Mouse (Mus musculus) limb, embryonic 11.5 days (tissue): ENCODE data around the gene Pakap. TPM values are rescaled to one million over a fixed set of nuclear protein-coding genes. Genes with fewer than 3 reads are reported as not detected.
"Not testable (repeated sequence)": the region's sequence is repeated elsewhere in the genome, so short reads cannot be mapped to it uniquely, and the experiment has no call there.

Source experiments
- ATAC-seq: fragments of 200-750 bp; cut with Nextera tagmentation; 2 replicates; pipeline ENCODE4 v1.8.0; 2017; ENCODE audit warnings: low read depth; ENCODE audit not compliant: insufficient number of reproducible peaks, low FRiP score, low TSS enrichment
- DNase-seq: peaks from one replicate; pipeline ENCODE4 v3.0.0-alpha.2; 2015; ENCODE audit warnings: low spot score
- H3K27ac ChIP-seq: fragments of 300-500 bp; sonication (generic); replicated peaks from 2 replicates; pipeline ENCODE4 v1.5.1; 2014; ENCODE audit warnings: low read depth, mild to moderate bottlenecking, low read length
- H3K27me3 ChIP-seq: fragments of 300-500 bp; sonication (generic); 2 replicates; pipeline ENCODE4 v1.6.1; 2014; ENCODE audit warnings: mild to moderate bottlenecking, low read length, mixed read lengths; ENCODE audit not compliant: control insufficient read depth, insufficient read depth
- H3K36me3 ChIP-seq: fragments of 300-500 bp; sonication (generic); 2 replicates; pipeline ENCODE4 v1.6.1; 2014; ENCODE audit warnings: mild to moderate bottlenecking, low read length, moderate library complexity, mixed read lengths; ENCODE audit not compliant: control insufficient read depth, insufficient read depth
- H3K4me1 ChIP-seq: fragments of 300-500 bp; sonication (generic); 2 replicates; pipeline ENCODE4 v1.6.1; 2014; ENCODE audit warnings: low read length, mixed read lengths; ENCODE audit not compliant: control insufficient read depth, insufficient read depth
- H3K4me2 ChIP-seq: fragments of 300-500 bp; sonication (generic); 2 replicates; pipeline ENCODE4 v1.6.1; 2014; ENCODE audit warnings: low read depth, mild to moderate bottlenecking, moderate library complexity; ENCODE audit not compliant: severe bottlenecking
- H3K4me3 ChIP-seq: fragments of 300-500 bp; sonication (generic); 2 replicates; pipeline ENCODE4 v1.5.1; 2014; ENCODE audit warnings: low read depth, low read length
- H3K9ac ChIP-seq: fragments of 300-500 bp; sonication (generic); 2 replicates; pipeline ENCODE4 v1.6.1; 2014; ENCODE audit warnings: mild to moderate bottlenecking, low read length
- H3K9me3 ChIP-seq: fragments of 300-500 bp; sonication (generic); 2 replicates; pipeline ENCODE4 v1.6.1; 2016; ENCODE audit warnings: low read length; ENCODE audit not compliant: control insufficient read depth
- WGBS: fragments of 180-500 bp; shearing (Covaris S2); extraction: QIAGEN DNeasy Blood & Tissue Kit; methylation state at CpG from one replicate; pipeline ENCODE4 v1.1.7; 2014; 5-methylcytosine and 5-hydroxymethylcytosine counted together
- polyA plus RNA-seq: library from polyadenylated mRNA; unstranded; fragments of >200 nt; fragmentation: Nextera tagmentation; extraction: Ambion mirVana; gene quantifications from 2 replicates; pipeline ENCODE4 v1.2.1, GENCODE M21; 2014

Gene Pakap
- polyA plus RNA-seq, 1 experiment from 2014 or later, result 32.6 TPM

DNA sequence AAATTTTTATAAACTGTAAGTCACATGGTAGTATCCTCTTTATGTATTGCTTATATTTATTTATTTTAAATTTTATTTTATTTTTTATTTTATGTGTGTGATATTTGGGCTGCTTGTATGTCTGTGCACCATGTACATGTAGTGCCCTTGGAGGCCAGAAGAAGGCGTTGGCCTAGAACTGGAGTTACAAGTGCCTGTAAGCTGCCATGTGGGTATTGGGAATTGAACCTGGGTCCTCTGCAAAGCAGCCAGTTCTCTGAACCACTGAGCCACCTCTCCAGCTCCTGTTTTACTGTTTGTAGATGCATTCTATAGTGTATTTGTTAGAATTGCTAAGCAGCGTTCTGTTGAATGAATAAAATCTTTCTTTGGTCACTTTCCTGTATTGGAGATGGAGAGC is 320.3 kb downstream of the Pakap start:
- Histone ChIP-seq H3K4me3 (no peak overlapping the region), H3K27me3 (no peaks in the 10 kb centered on the region), H3K36me3 (no peaks in the 10 kb centered on the region), H3K4me1 (peaks cover 2% of the 10 kb centered on the region; the same call in 1 of the 2 replicates), H3K4me2 (no peak overlapping the region), H3K9ac (no peak overlapping the region), H3K9me3 (no peaks in the 10 kb centered on the region), H3K27ac (no peak overlapping the region)
- DNase-seq, result no peak
- ATAC-seq, result no peak
- whole genome bisulfite sequencing, result 96% methylated on average over 2 of the region's 2 CpGs

DNA sequence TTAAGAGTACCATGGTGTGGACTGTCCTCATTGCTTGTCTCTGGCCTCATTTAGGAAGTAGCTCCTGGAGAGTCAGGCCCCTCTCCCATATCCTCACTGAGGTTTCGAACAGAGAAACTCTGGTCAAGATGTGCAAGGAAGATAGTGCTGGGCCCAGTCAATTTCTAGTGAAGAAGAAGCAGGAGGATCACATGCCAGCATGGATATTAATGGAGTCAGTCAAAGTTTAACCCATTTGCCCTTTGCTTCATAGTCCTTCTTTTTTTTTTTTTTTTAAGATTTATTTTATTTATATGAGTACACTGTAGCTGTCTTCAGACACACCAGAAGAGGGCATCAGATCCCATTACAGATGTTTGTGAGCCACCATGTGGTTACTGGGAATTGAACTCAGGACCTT is 321.0 kb downstream of the Pakap start:
- not testable (repeated sequence) for H3K4me3 ChIP-seq, H3K9ac ChIP-seq, H3K27ac ChIP-seq, DNase-seq, H3K4me1 ChIP-seq, H3K9me3 ChIP-seq, H3K36me3 ChIP-seq, ATAC-seq, H3K27me3 ChIP-seq, H3K4me2 ChIP-seq
- WGBS, result 96% methylated on average over 1 of the region's 1 CpGs

GRCm38 (mm10) chr4:57889773-57890172 is 321.8 kb downstream of the Pakap start:
- ATAC-seq (no peak), DNase-seq (no peak)
- Histone ChIP-seq H3K9ac (no peak overlapping the region), H3K9me3 (no peaks in the 10 kb centered on the region), H3K27ac (no peak overlapping the region), H3K4me3 (no peak overlapping the region), H3K27me3 (no peaks in the 10 kb centered on the region), H3K4me2 (no peak overlapping the region), H3K4me1 (peaks cover 2% of the 10 kb centered on the region; the same call in 1 of the 2 replicates), H3K36me3 (no peaks in the 10 kb centered on the region)
- 96% methylated on average over 8 of the region's 8 CpGs for WGBS

DNA sequence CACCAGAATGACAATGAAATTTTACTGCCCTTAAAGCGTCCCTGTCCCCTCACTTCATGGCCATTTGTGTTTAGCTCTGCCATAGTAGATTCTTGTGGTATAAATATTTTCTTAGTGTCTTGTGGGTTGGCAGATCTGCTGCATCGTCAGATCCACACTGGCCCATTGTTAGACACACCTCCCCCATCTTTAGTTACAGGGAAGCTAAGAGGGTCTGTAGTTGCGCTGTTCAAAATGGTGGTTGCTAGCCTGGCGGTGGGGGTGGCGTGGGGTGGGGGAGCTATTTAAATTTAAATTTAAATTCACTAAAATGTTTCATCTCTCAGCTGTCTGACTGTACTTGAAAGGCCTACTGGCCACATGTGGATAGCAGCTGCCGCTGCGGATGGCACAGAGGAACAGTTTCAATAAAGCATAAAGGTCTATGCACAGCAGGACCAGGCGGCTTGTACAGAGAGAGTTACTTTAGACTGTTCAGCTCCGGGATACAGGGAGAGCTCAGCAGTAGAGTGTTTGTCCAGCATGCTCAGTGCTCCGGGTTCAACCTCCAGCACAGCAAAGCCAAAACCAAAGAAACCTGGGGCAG is 324.1 kb downstream of the Pakap start:
- DNase-seq, result no peak
- 72% methylated on average over 10 of the region's 10 CpGs for WGBS

DNA sequence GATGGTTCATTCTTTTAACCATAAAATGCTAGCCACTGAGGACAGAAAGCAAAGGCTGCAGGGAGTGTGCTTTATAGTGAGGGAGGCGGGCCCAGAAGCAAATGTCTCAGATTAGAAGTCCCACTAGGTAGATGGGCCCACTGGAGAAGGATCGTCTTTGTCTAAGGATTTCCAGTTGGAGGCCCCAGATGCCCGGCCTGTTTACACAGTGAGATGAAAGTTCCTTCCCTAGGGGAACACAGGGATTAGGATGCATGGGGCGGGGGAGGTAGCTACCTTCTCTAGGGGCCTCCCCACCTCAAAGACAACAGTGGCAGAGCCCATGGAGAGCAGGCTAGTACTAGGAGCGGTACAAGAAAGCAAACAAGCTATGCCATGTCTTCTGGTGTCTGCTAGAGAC is 327.2 kb downstream of the Pakap start:
- no peaks in the 10 kb centered on the region for H3K27me3 ChIP-seq
- ATAC-seq (no peak), DNase-seq (no peak)
- no peak overlapping the region for H3K4me3 ChIP-seq
- 49% methylated on average over 5 of the region's 5 CpGs for WGBS
- H3K4me2 ChIP-seq, result no peak overlapping the region
- no peaks in the 10 kb centered on the region for H3K36me3 ChIP-seq
- H3K4me1 ChIP-seq, result no peaks in the 10 kb centered on the region
- H3K9me3 ChIP-seq, result no peaks in the 10 kb centered on the region
- H3K27ac ChIP-seq, result no peak overlapping the region
- no peak overlapping the region for H3K9ac ChIP-seq

More for the DNA sequence above, 324.1 kb downstream of the Pakap start:
- Histone ChIP-seq H3K36me3 (no peaks in the 10 kb centered on the region), H3K4me2 (no peak overlapping the region), H3K27ac (no peak overlapping the region), H3K4me3 (no peak overlapping the region), H3K9ac (no peak overlapping the region), H3K9me3 (no peaks in the 10 kb centered on the region), H3K27me3 (no peaks in the 10 kb centered on the region), H3K4me1 (no peaks in the 10 kb centered on the region)
- no peak for ATAC-seq

DNA sequence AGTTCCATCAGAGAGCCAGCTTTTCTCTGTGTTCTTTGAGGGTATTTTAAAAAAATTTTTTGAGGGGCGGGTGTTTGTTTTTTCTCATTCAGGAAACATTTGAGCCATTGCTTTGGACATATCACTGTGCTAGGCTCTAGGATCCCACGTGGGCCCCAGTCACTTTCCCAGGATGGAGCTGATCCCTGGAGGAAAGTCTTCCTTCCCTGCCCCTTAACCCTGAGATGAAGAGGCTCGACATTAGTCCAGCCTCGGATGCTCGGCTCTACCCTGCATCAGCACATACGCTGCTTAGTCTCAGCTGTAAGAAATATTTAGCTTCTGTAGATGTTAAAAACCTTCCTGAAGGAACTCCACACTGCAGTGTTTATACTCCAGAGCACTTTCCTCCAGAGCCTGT is 327.9 kb downstream of the Pakap start:
- no peak for DNase-seq
- no peak overlapping the region for H3K9ac ChIP-seq
- H3K27me3 ChIP-seq, result no peaks in the 10 kb centered on the region
- no peaks in the 10 kb centered on the region for H3K9me3 ChIP-seq
- no peak for ATAC-seq
- no peak overlapping the region for H3K4me2 ChIP-seq
- H3K4me1 ChIP-seq, result no peaks in the 10 kb centered on the region
- WGBS, result 65% methylated on average over 6 of the region's 6 CpGs
- no peak overlapping the region for H3K27ac ChIP-seq
- no peak overlapping the region for H3K4me3 ChIP-seq
- H3K36me3 ChIP-seq, result no peaks in the 10 kb centered on the region

DNA sequence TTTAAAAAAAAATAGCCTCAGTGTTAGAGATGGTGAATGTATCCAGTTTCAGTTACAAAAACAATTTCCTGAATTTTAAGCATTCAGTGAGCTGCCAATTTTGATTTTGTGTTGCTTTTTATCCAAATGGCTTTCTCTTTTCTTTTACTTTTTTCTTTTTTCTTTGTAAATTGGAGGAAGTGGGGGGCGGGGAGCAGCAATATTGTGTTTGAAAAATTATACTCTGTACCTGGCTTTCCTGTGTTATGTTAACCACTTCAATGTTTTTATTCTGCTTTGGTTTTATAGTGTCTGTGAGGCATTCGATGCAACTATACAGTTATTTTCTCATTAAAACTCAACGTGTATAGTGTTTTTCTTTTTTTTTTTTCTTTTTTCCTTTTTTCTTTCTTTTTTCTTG is 328.7 kb downstream of the Pakap start:
- Histone ChIP-seq H3K4me1 (no peaks in the 10 kb centered on the region), H3K4me3 (no peak overlapping the region), H3K4me2 (no peak overlapping the region), H3K27me3 (no peaks in the 10 kb centered on the region), H3K9ac (no peak overlapping the region), H3K9me3 (no peaks in the 10 kb centered on the region), H3K36me3 (no peaks in the 10 kb centered on the region), H3K27ac (no peak overlapping the region)
- 83% methylated on average over 3 of the region's 3 CpGs for WGBS
- ATAC-seq, result no peak
- DNase-seq, result no peak

GRCm38 (mm10) chr4:57901210-57901609 is 333.2 kb downstream of the Pakap start:
- 6% methylated on average over 4 of the region's 4 CpGs for WGBS
- no peak for ATAC-seq
- peak; percentile 54 for DNase-seq
- H3K9me3 ChIP-seq, result no peaks in the 10 kb centered on the region
- no peak overlapping the region for H3K9ac ChIP-seq
- H3K4me3 ChIP-seq, result no peak overlapping the region
- no peak overlapping the region for H3K4me2 ChIP-seq
- H3K27me3 ChIP-seq, result no peaks in the 10 kb centered on the region
- H3K27ac ChIP-seq, result no peak overlapping the region
- no peaks in the 10 kb centered on the region for H3K36me3 ChIP-seq
- H3K4me1 ChIP-seq, result no peaks in the 10 kb centered on the region

- H3K36me3 ChIP-seq, result no peaks in the 10 kb centered on the region
- no peak overlapping the region for H3K9ac ChIP-seq
- H3K9me3 ChIP-seq, result no peaks in the 10 kb centered on the region
- no peak overlapping the region for H3K4me2 ChIP-seq
- H3K27me3 ChIP-seq, result no peaks in the 10 kb centered on the region
- ATAC-seq, result no peak
- no peak for DNase-seq
- 87% methylated on average over 5 of the region's 5 CpGs for WGBS
- H3K27ac ChIP-seq, result no peak overlapping the region
- H3K4me1 ChIP-seq, result no peaks in the 10 kb centered on the region
- no peak overlapping the region for H3K4me3 ChIP-seq
These were observed 334.6 kb downstream of the Pakap start for GRCm38 (mm10) chr4:57902619-57903018.
